Mouse (Mus musculus) hindbrain, embryonic 12.5 days (tissue): ENCODE measurements around the gene Dlg5. TPM values are rescaled to one million over a fixed set of nuclear protein-coding genes. Genes with fewer than 3 reads are reported as not detected.

Source experiments
- ATAC-seq: fragments of 200-750 bp; cut with Nextera tagmentation; 2 replicates; pipeline ENCODE4 v1.8.0; 2017; ENCODE audit warnings: moderate TSS enrichment; ENCODE audit not compliant: low FRiP score
- H3K27ac ChIP-seq: fragments of 300-500 bp; sonication (generic); 2 replicates; pipeline ENCODE4 v1.5.1; 2016; ENCODE audit warnings: mild to moderate bottlenecking
- H3K27me3 ChIP-seq: fragments of 300-500 bp; sonication (generic); 2 replicates; pipeline ENCODE4 v1.6.1; 2016; ENCODE audit warnings: mild to moderate bottlenecking
- H3K36me3 ChIP-seq: fragments of 300-500 bp; sonication (generic); 2 replicates; pipeline ENCODE4 v1.6.1; 2016; ENCODE audit warnings: mild to moderate bottlenecking
- H3K4me1 ChIP-seq: fragments of 300-500 bp; sonication (generic); 2 replicates; pipeline ENCODE4 v1.6.1; 2016
- H3K4me2 ChIP-seq: fragments of 300-500 bp; sonication (generic); replicated peaks from 2 replicates; pipeline ENCODE4 v1.6.1; 2016; ENCODE audit warnings: mild to moderate bottlenecking
- H3K4me3 ChIP-seq: fragments of 300-500 bp; sonication (generic); 2 replicates; pipeline ENCODE4 v1.5.1; 2016; ENCODE audit warnings: mild to moderate bottlenecking
- H3K9ac ChIP-seq: fragments of 300-500 bp; sonication (generic); 2 replicates; pipeline ENCODE4 v1.6.1; 2016; ENCODE audit warnings: mild to moderate bottlenecking, moderate library complexity
- H3K9me3 ChIP-seq: fragments of 300-500 bp; sonication (generic); replicated peaks from 2 replicates; pipeline ENCODE4 v1.6.1; 2016; ENCODE audit warnings: mild to moderate bottlenecking
- WGBS: fragments of 180-500 bp; shearing (Covaris S2); methylation state at CpG from one replicate; pipeline ENCODE4 v1.1.7; 2016; 5-methylcytosine and 5-hydroxymethylcytosine counted together
- polyA plus RNA-seq: library from polyadenylated mRNA; unstranded; fragments of >200 nt; fragmentation: Nextera tagmentation; extraction: Ambion mirVana; gene quantifications from 2 replicates; pipeline ENCODE4 v1.2.1, GENCODE M21; 2016

Dlg5 gene
- polyA plus RNA-seq, 1 experiment from 2014 or later: 21.8 TPM

DNA sequence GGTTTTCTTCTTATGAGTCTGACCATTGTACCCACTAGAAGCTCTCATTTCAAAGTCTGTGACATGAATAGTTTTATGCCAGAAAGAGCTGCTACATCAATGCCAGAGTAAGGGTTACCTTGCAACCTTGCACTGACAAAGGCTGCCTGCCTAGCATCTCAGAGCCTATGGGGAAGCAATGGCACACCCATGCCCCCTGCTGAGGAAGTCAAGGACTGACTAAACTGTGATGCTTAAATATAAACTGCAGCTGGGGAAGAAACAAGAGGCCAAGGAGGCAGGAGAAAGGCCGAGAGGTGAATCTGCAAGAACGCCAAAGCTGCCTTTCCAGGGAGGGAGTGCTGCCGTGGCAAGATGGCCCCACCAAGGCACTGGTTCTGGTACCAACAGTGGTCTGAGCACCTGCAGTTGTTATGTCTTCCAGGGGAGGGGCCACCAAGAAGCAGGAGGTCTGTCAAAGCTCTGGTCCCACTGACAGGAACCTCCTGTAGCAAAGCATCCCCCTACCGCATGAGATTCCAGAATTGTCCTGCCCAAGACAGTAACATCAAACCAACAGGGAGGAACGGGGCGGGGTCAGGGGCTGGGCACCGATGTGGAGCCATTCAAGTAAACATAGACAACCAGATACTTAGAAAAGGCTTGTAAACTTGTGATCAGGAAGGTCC lies 111.0 kb downstream of the Dlg5 start:
- Histone ChIP-seq H3K9me3 (no peaks in the 10 kb centered on the region), H3K4me2 (no peak overlapping the region), H3K9ac (no peak overlapping the region), H3K27ac (no peak overlapping the region), H3K4me1 (no peaks in the 10 kb centered on the region), H3K27me3 (no peaks in the 10 kb centered on the region), H3K36me3 (peaks cover 58% of the 10 kb centered on the region), H3K4me3 (no peak overlapping the region)
- 81% methylated on average over 7 of the region's 7 CpGs for WGBS
- ATAC-seq: no peak

DNA sequence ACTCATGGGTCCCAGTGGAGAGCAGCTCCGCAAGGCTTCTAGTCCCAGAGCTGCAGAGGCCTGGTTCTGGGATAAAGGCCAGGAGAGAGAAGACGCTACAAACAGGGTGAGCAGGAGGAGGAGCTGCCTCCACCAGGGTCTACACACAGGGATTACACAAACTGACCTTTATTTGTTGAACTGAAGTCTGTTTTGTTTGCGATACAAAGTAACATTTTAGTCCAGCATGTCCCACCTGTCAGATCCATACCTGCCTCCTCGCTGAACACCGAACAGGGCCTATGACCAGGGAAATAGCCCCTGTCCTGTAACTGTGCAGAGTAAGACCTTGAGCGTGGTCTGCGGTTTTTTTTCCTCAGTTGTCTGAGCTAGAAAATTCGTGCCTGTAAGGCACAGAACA lies 111.9 kb downstream of the Dlg5 start:
- Histone ChIP-seq H3K9ac (no peak overlapping the region), H3K4me1 (no peaks in the 10 kb centered on the region), H3K4me2 (no peak overlapping the region), H3K27ac (no peak overlapping the region), H3K36me3 (peaks cover 48% of the 10 kb centered on the region), H3K27me3 (no peaks in the 10 kb centered on the region), H3K9me3 (no peaks in the 10 kb centered on the region), H3K4me3 (no peak overlapping the region)
- no peak for ATAC-seq
- 93% methylated on average over 8 of the region's 8 CpGs for WGBS

DNA sequence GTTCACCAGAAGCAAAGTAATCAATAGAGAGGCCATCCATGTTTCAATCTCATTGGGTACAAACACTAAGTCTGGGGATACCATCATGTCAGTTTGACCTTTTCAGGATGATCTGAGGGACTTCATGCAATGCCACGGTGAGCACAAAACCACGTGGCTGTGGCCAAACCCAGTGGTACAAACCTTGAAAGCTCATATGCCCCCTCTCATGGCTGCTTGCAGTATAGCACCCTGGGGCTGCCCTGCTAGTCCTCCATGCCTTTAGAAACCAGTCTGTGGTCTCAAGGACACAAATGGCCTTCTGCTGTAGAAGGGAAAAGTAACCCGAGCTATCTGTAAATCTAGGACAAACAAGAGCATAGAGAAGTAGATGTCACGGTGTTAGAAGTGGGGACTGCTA lies 113.6 kb downstream of the Dlg5 start:
- Histone ChIP-seq H3K36me3 (peaks cover 31% of the 10 kb centered on the region), H3K9ac (no peak overlapping the region), H3K27me3 (no peaks in the 10 kb centered on the region), H3K4me1 (no peaks in the 10 kb centered on the region), H3K9me3 (no peaks in the 10 kb centered on the region), H3K27ac (no peak overlapping the region), H3K4me2 (no peak overlapping the region), H3K4me3 (no peak overlapping the region)
- ATAC-seq: no peak
- 42% methylated on average over 4 of the region's 4 CpGs for WGBS

DNA sequence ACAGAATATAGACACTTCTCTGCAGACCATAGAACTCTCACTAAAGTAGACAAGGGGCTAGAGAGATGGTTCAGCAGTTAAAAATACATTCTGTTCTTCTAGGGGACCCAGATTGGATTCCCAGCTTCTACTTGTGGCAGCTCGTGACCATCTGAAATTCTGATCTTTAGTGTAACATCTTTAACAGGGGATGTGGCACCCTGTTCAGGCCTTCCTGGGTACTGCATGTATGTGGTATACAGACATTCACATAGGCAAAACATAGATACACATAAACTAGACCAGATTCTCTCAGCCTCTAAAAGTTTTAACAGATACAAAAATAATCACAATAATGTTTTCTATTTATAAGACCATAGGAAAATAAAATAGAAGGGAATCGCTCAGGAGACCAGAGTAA lies 120.7 kb downstream of the Dlg5 start:
- Histone ChIP-seq H3K27ac (no peak overlapping the region), H3K9me3 (no peaks in the 10 kb centered on the region), H3K4me3 (no peak overlapping the region), H3K36me3 (no peaks in the 10 kb centered on the region), H3K4me2 (no peak overlapping the region), H3K27me3 (no peaks in the 10 kb centered on the region), H3K4me1 (no peaks in the 10 kb centered on the region), H3K9ac (no peak overlapping the region)
- 80% methylated on average over 2 of the region's 2 CpGs for WGBS
- no peak for ATAC-seq

DNA sequence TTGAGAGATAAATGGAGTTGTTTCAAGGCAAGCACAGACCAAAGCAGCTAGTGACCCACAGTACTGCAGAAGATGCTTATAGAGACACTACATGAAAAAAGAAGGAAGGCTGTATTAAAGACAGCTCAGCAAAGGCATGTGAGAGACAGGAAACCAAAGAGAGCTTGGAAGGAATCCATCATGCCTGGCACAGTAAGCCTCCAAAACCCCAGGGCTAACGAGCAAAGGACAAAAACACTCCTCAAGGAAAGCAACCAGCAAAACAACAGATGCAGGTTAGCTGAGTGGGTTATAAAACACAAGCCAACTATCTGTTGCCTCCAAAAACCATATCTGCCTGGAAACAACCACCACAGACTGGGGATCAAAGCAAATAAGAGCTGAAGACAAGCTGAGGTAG lies 121.5 kb downstream of the Dlg5 start:
- WGBS: 60% methylated on average over 1 of the region's 1 CpGs
- Histone ChIP-seq H3K9me3 (no peaks in the 10 kb centered on the region), H3K4me2 (no peak overlapping the region), H3K27me3 (no peaks in the 10 kb centered on the region), H3K4me3 (no peak overlapping the region), H3K9ac (no peak overlapping the region), H3K27ac (no peak overlapping the region), H3K36me3 (no peaks in the 10 kb centered on the region), H3K4me1 (no peaks in the 10 kb centered on the region)
- no peak for ATAC-seq

DNA sequence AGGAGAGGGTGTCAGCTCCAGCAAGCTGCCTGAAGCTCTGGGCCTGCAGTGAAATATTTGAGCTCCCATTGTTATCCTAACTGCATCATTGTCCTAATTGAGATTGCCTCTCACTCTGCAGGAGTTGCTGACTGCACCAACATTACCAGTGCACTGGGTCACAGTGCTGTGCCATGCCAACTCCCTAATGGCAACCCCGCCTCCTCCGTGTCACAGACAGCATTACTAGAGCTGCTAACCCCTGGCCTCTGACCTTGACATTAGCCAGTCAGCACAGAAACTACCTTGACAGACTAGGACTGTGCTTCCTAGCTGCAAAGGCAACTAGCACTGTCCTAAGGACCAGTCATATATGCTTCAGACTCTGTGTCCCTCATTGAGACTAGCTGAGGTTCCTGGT lies 139.0 kb downstream of the Dlg5 start:
- Histone ChIP-seq H3K27ac (no peak overlapping the region), H3K4me3 (no peak overlapping the region), H3K36me3 (no peaks in the 10 kb centered on the region), H3K4me2 (no peak overlapping the region), H3K4me1 (no peaks in the 10 kb centered on the region), H3K27me3 (no peaks in the 10 kb centered on the region), H3K9me3 (no peaks in the 10 kb centered on the region), H3K9ac (no peak overlapping the region)
- ATAC-seq: no peak
- 81% methylated on average over 2 of the region's 2 CpGs for WGBS

DNA sequence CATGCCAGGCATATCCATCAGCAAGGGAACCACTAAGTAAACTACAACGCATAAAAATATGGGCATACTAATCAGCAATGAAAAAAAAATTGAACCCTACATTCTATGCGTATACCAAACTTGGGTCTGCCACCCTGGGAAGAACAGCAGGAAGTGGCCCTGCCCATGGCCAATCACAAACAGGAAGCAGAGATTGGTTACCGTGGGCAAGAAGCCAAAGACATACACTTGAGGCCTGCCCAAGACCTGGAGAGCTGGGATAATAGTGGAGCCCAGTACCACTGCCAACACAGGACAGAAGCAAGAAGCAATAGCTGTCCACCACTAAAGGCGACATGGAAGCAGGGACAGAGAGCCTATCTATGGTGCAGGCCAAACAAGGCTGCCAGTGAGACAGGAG lies 146.9 kb downstream of the Dlg5 start:
- no peak overlapping the region for H3K27ac ChIP-seq
- no peak for ATAC-seq
- H3K9ac ChIP-seq: no peak overlapping the region
- H3K36me3 ChIP-seq: no peaks in the 10 kb centered on the region
- no peaks in the 10 kb centered on the region for H3K27me3 ChIP-seq
- H3K4me3 ChIP-seq: no peak overlapping the region
- 84% methylated on average over 4 of the region's 4 CpGs for WGBS
- H3K4me2 ChIP-seq: no peak overlapping the region
- no peaks in the 10 kb centered on the region for H3K4me1 ChIP-seq
- H3K9me3 ChIP-seq: no peaks in the 10 kb centered on the region

DNA sequence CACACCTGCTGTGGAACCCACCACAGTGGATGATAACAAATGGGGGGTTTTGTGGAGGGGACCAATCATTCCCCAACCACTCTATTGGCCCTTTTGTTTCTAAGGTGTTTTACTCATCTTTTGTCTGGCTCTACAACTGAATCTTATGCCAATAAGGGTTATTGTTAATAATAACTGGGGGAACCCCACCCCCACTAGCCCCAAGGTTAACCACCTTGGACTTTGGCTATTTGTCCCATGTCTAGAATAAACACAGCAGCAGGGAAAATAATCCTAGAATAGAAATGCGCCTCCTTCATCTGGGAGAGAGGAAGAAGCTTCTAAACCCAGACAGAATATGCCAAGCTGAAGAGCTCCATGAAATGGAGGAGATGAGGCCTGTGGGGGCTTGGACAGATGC lies 151.1 kb downstream of the Dlg5 start:
- no peaks in the 10 kb centered on the region for H3K36me3 ChIP-seq
- H3K4me3 ChIP-seq: no peak overlapping the region
- no peaks in the 10 kb centered on the region for H3K9me3 ChIP-seq
- no peaks in the 10 kb centered on the region for H3K4me1 ChIP-seq
- no peak overlapping the region for H3K9ac ChIP-seq
- no peak overlapping the region for H3K4me2 ChIP-seq
- 96% methylated on average over 1 of the region's 1 CpGs for WGBS
- no peaks in the 10 kb centered on the region for H3K27me3 ChIP-seq
- H3K27ac ChIP-seq: no peak overlapping the region
- ATAC-seq: no peak

DNA sequence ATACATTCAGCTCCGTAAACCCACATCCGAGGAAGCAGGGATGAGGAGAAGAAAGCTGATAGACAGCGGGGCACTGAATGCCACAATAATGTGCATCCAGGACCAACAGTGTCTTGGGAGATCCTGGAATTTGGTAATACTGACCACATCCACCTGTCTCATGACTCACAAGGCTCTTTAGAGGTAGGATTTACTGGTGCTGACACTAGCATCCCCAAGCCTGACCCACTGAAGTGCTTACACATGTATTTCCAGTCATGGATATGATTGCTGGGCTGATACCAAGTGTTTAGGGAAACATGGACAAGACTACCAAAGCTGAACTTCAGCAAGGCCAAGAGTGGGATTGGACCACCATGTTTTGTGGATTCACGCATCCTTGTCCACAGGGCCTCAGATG lies 152.5 kb downstream of the Dlg5 start:
- Histone ChIP-seq H3K4me3 (no peak overlapping the region), H3K36me3 (no peaks in the 10 kb centered on the region), H3K9me3 (no peaks in the 10 kb centered on the region), H3K27me3 (no peaks in the 10 kb centered on the region), H3K4me2 (no peak overlapping the region), H3K9ac (no peak overlapping the region), H3K27ac (no peak overlapping the region), H3K4me1 (no peaks in the 10 kb centered on the region)
- ATAC-seq: no peak
- WGBS: 93% methylated on average over 4 of the region's 4 CpGs

DNA sequence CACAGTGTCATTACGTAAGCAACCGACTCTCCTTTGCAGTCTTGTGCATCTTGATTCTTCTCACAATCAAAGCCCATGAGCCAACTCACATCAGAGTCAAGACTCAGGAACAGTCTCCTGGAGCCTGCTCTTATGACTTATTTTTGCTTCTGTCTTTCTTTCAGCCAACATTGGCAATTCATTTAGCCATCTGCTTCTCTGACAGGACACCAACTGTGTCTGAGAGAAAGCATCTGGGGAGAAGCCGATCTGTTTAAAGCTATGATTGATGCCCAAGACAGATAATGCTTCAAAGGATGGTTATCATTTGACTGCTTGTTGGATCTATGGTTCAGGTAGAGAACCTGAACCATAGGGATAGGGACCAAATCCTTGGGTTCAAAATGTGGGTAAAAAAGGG lies 153.3 kb downstream of the Dlg5 start:
- ATAC-seq: no peak
- 83% methylated on average over 3 of the region's 3 CpGs for WGBS

DNA sequence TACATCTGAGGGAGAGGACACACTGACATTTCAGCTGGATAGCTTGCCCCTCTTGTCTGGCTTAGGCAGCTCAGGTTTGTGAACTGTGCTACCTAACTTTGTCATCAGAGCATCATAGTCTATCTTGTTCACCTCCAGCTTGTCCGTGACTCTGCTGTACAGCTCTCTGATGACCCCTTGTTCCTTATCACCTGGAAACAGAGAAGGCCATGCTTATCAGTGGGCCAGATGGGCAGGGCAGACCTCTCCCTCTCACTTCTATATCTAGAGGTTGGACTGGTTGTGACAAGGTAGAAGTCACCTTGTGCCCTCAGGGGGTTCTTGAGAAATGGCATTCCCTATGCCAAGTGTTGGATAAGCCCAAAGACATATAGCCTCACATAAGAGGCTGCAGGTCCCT lies 154.9 kb downstream of the Dlg5 start:
- Histone ChIP-seq H3K27me3 (no peaks in the 10 kb centered on the region), H3K36me3 (no peaks in the 10 kb centered on the region), H3K4me3 (no peak overlapping the region), H3K9me3 (no peaks in the 10 kb centered on the region), H3K27ac (no peak overlapping the region), H3K4me1 (no peaks in the 10 kb centered on the region), H3K9ac (no peak overlapping the region), H3K4me2 (no peak overlapping the region)
- WGBS: 92% methylated on average over 1 of the region's 1 CpGs
- no peak for ATAC-seq

More for the DNA sequence above, 153.3 kb downstream of the Dlg5 start:
- Histone ChIP-seq H3K36me3 (no peaks in the 10 kb centered on the region), H3K9me3 (no peaks in the 10 kb centered on the region), H3K4me1 (no peaks in the 10 kb centered on the region), H3K4me2 (no peak overlapping the region), H3K27me3 (no peaks in the 10 kb centered on the region), H3K27ac (no peak overlapping the region), H3K9ac (no peak overlapping the region), H3K4me3 (no peak overlapping the region)

DNA sequence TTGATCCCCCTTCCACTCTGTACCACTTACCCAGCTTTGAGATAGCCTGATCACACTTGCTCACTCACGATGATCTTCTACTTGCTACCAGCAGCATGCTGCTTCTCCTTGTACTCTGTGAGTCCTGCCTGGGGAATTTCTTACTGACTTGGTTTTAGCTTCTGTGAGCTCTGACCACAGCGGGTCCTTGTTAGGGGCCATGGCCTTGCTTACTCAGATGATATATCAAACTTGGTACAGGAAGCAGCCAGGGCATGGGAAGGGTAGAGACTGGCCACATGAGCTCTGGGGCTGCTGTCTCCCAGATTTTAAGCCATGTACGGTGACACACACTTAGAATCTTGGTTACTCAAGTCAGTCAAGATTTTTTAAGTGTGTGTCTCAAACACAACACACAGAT lies 156.5 kb downstream of the Dlg5 start:
- no peaks in the 10 kb centered on the region for H3K9me3 ChIP-seq
- H3K27me3 ChIP-seq: no peaks in the 10 kb centered on the region
- H3K9ac ChIP-seq: no peak overlapping the region
- H3K36me3 ChIP-seq: no peaks in the 10 kb centered on the region
- no peaks in the 10 kb centered on the region for H3K4me1 ChIP-seq
- H3K4me3 ChIP-seq: no peak overlapping the region
- 87% methylated on average over 3 of the region's 3 CpGs for WGBS
- H3K4me2 ChIP-seq: no peak overlapping the region
- no peak for ATAC-seq
- H3K27ac ChIP-seq: no peak overlapping the region

DNA sequence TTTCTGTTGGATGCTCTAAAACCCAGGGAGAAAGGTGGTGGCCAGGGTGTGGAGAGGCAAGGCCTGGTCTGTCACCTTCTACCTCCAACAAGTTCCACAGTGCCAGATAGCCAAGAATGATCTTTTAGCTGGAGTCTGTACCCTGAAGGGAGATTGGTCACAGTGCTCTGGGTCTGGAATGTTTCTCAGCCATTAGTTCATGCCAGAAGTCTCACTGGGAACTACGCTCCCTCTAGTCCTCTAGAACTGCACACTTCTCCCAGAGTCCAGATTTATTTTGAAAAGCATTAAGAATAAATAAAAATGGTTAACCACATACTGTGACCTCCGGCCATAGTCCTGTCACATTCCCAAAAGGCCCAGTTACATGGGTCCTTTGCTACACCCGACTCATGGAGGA lies 158.3 kb downstream of the Dlg5 start:
- no peak for ATAC-seq
- H3K9me3 ChIP-seq: no peaks in the 10 kb centered on the region
- no peaks in the 10 kb centered on the region for H3K4me1 ChIP-seq
- H3K9ac ChIP-seq: no peak overlapping the region
- H3K27me3 ChIP-seq: no peaks in the 10 kb centered on the region
- no peak overlapping the region for H3K4me3 ChIP-seq
- no peak overlapping the region for H3K4me2 ChIP-seq
- WGBS: 87% methylated on average over 3 of the region's 3 CpGs
- H3K36me3 ChIP-seq: no peaks in the 10 kb centered on the region
- H3K27ac ChIP-seq: no peak overlapping the region
